Mouse (Mus musculus): ENCODE results near the gene Atp8b5. TPM values are rescaled to one million over a fixed set of nuclear protein-coding genes. Genes with fewer than 3 reads are reported as not detected.
A peak's percentile ranks its signal among the peaks of the same experiment; 100 is the strongest.

Gene Atp8b5
- polyA plus RNA-seq, 1 experiment from 2014 or later = 0.27 TPM

GRCm38 (mm10) chr4:43371406-43371805 is 104.4 kb downstream of the Atp8b5 start:
- Histone ChIP-seq H3K4me1 (no peaks in the 10 kb centered on the region), H3K27me3 (replicated peaks) (no peaks in the 10 kb centered on the region), H3K36me3 (no peaks in the 10 kb centered on the region), H3K9ac (no peak overlapping the region), H3K4me3 (replicated peaks) (no peak overlapping the region), H3K9me3 (no peaks in the 10 kb centered on the region), H3K27ac (no peak overlapping the region), H3K4me2 (no peak overlapping the region)
- 61% methylated on average over 11 of the region's 11 CpGs for WGBS
- no peak for ATAC-seq (ENCODE audit: insufficient read depth, low FRiP score, low read depth)

- no peak for ATAC-seq (ENCODE audit: insufficient read depth, low FRiP score, low read depth)
- no peak overlapping the region for H3K9ac ChIP-seq
- H3K4me1 ChIP-seq = no peaks in the 10 kb centered on the region
- H3K9me3 ChIP-seq = no peaks in the 10 kb centered on the region
- WGBS = 68% methylated on average over 4 of the region's 4 CpGs
- no peak overlapping the region for H3K27ac ChIP-seq
- H3K27me3 ChIP-seq (replicated peaks) = no peaks in the 10 kb centered on the region
- H3K4me2 ChIP-seq = no peak overlapping the region
- no peaks in the 10 kb centered on the region for H3K36me3 ChIP-seq
- no peak overlapping the region for H3K4me3 ChIP-seq (replicated peaks)
Observed at GRCm38 (mm10) chr4:43372155-43372554, 105.2 kb downstream of the Atp8b5 start.

- Histone ChIP-seq H3K4me2 (no peak overlapping the region), H3K4me3 (replicated peaks) (no peak overlapping the region), H3K27ac (no peak overlapping the region), H3K27me3 (replicated peaks) (no peaks in the 10 kb centered on the region), H3K9ac (no peak overlapping the region), H3K4me1 (no peaks in the 10 kb centered on the region), H3K9me3 (no peaks in the 10 kb centered on the region), H3K36me3 (no peaks in the 10 kb centered on the region)
- ATAC-seq (ENCODE audit: insufficient read depth, low FRiP score, low read depth) = no peak
- WGBS = 82% methylated on average over 4 of the region's 4 CpGs
Observed at GRCm38 (mm10) chr4:43374266-43374665, 107.3 kb downstream of the Atp8b5 start.

GRCm38 (mm10) chr4:43379601-43380000 is 112.6 kb downstream of the Atp8b5 start:
- Histone ChIP-seq H3K9me3 (no peaks in the 10 kb centered on the region), H3K27me3 (replicated peaks) (no peaks in the 10 kb centered on the region), H3K4me3 (replicated peaks) (no peak overlapping the region), H3K4me2 (no peak overlapping the region), H3K27ac (no peak overlapping the region), H3K36me3 (no peaks in the 10 kb centered on the region), H3K4me1 (peaks cover 11% of the 10 kb centered on the region), H3K9ac (no peak overlapping the region)
- WGBS = 92% methylated on average over 6 of the region's 6 CpGs
- no peak for ATAC-seq (ENCODE audit: insufficient read depth, low FRiP score, low read depth)

GRCm38 (mm10) chr4:43380951-43381350 is 114.0 kb downstream of the Atp8b5 start:
- WGBS = 30% methylated on average over 10 of the region's 10 CpGs
- H3K4me3 ChIP-seq (replicated peaks) = peak overlapping the region; percentile 80
- no peak for ATAC-seq (ENCODE audit: insufficient read depth, low FRiP score, low read depth)
- H3K27ac ChIP-seq = no peak overlapping the region
- peak overlapping the region; percentile 89 for H3K4me2 ChIP-seq
- H3K36me3 ChIP-seq = no peaks in the 10 kb centered on the region
- H3K27me3 ChIP-seq (replicated peaks) = no peaks in the 10 kb centered on the region
- no peaks in the 10 kb centered on the region for H3K9me3 ChIP-seq
- H3K4me1 ChIP-seq = peaks cover 11% of the 10 kb centered on the region
- 0 out of 2 replicates have a peak overlapping the region, but pooled peaks have one; percentile 44 for H3K9ac ChIP-seq

- peaks cover 11% of the 10 kb centered on the region for H3K4me1 ChIP-seq
- H3K9ac ChIP-seq = peak within 1 kb of the TSS; percentile 77
- H3K27me3 ChIP-seq (replicated peaks) = no peaks in the 10 kb centered on the region
- H3K36me3 ChIP-seq = no peaks in the 10 kb centered on the region
- H3K4me3 ChIP-seq (replicated peaks) = peak within 1 kb of the TSS; percentile 80
- no peaks in the 10 kb centered on the region for H3K9me3 ChIP-seq
- peak within 1 kb of the TSS; percentile 68 for H3K27ac ChIP-seq
- WGBS = under 1% methylated on average over 62 of the region's 63 CpGs
- ATAC-seq (ENCODE audit: insufficient read depth, low FRiP score, low read depth) = peak; percentile 83
- peak within 1 kb of the TSS; percentile 89 for H3K4me2 ChIP-seq
Observed at GRCm38 (mm10) chr4:43381408-43382154, 114.6 kb downstream of the Atp8b5 start, which contains the start of gene Rusc2. Rusc2 (plus strand) TSS chr4:43381979.

- H3K36me3 ChIP-seq = no peaks in the 10 kb centered on the region
- 5% methylated on average over 29 of the region's 33 CpGs for WGBS
- H3K4me3 ChIP-seq (replicated peaks) = peak overlapping the region; percentile 80
- no peaks in the 10 kb centered on the region for H3K27me3 ChIP-seq (replicated peaks)
- H3K4me1 ChIP-seq = peaks cover 11% of the 10 kb centered on the region
- peak; percentile 63 for ATAC-seq (ENCODE audit: insufficient read depth, low FRiP score, low read depth)
- H3K4me2 ChIP-seq = peak overlapping the region; percentile 89
- peak overlapping the region; percentile 77 for H3K9ac ChIP-seq
- H3K27ac ChIP-seq = peak overlapping the region; percentile 68
- no peaks in the 10 kb centered on the region for H3K9me3 ChIP-seq
Observed at GRCm38 (mm10) chr4:43382155-43383020, 115.4 kb downstream of the Atp8b5 start.

GRCm38 (mm10) chr4:43383246-43384082 is 116.5 kb downstream of the Atp8b5 start:
- Histone ChIP-seq H3K9ac (no peak overlapping the region), H3K4me2 (peak overlapping the region; percentile 89), H3K9me3 (no peaks in the 10 kb centered on the region), H3K4me1 (peaks cover 11% of the 10 kb centered on the region), H3K27ac (no peak overlapping the region), H3K27me3 (replicated peaks) (no peaks in the 10 kb centered on the region), H3K4me3 (replicated peaks) (no peak overlapping the region), H3K36me3 (no peaks in the 10 kb centered on the region)
- WGBS = 62% methylated on average over 11 of the region's 11 CpGs
- no peak for ATAC-seq (ENCODE audit: insufficient read depth, low FRiP score, low read depth)

- peaks cover 11% of the 10 kb centered on the region for H3K4me1 ChIP-seq
- H3K27ac ChIP-seq = no peak overlapping the region
- no peak for ATAC-seq (ENCODE audit: insufficient read depth, low FRiP score, low read depth)
- H3K4me2 ChIP-seq = no peak overlapping the region
- no peaks in the 10 kb centered on the region for H3K27me3 ChIP-seq (replicated peaks)
- H3K9ac ChIP-seq = no peak overlapping the region
- H3K4me3 ChIP-seq (replicated peaks) = no peak overlapping the region
- 81% methylated on average over 5 of the region's 5 CpGs for WGBS
- no peaks in the 10 kb centered on the region for H3K9me3 ChIP-seq
- H3K36me3 ChIP-seq = no peaks in the 10 kb centered on the region
Observed at GRCm38 (mm10) chr4:43384083-43384460, 117.1 kb downstream of the Atp8b5 start.

- H3K4me1 ChIP-seq = peaks cover 11% of the 10 kb centered on the region
- H3K4me3 ChIP-seq (replicated peaks) = no peak overlapping the region
- no peak for ATAC-seq (ENCODE audit: insufficient read depth, low FRiP score, low read depth)
- no peaks in the 10 kb centered on the region for H3K36me3 ChIP-seq
- WGBS = 80% methylated on average over 3 of the region's 3 CpGs
- H3K27me3 ChIP-seq (replicated peaks) = no peaks in the 10 kb centered on the region
- H3K9me3 ChIP-seq = no peaks in the 10 kb centered on the region
- no peak overlapping the region for H3K9ac ChIP-seq
- no peak overlapping the region for H3K27ac ChIP-seq
- no peak overlapping the region for H3K4me2 ChIP-seq
Observed at GRCm38 (mm10) chr4:43384541-43384940, 117.6 kb downstream of the Atp8b5 start.

GRCm38 (mm10) chr4:43386932-43387331 is 120.0 kb downstream of the Atp8b5 start:
- H3K4me2 ChIP-seq = no peak overlapping the region
- no peak overlapping the region for H3K4me3 ChIP-seq (replicated peaks)
- no peaks in the 10 kb centered on the region for H3K27me3 ChIP-seq (replicated peaks)
- ATAC-seq (ENCODE audit: insufficient read depth, low FRiP score, low read depth) = no peak
- H3K27ac ChIP-seq = no peak overlapping the region
- no peaks in the 10 kb centered on the region for H3K9me3 ChIP-seq
- no peaks in the 10 kb centered on the region for H3K36me3 ChIP-seq
- peaks cover 4% of the 10 kb centered on the region for H3K4me1 ChIP-seq
- no peak overlapping the region for H3K9ac ChIP-seq
